Mouse (Mus musculus) cerebral cortex, adult 2 months (tissue): ENCODE data around the gene Pcgf3.

ENCODE experiments used
- WGBS: fragments of 180-500 bp; shearing (Covaris S2); methylation state at CpG from one replicate; pipeline ENCODE4 v1.1.7; 2018; 5-methylcytosine and 5-hydroxymethylcytosine counted together

The Pcgf3 gene

DNA sequence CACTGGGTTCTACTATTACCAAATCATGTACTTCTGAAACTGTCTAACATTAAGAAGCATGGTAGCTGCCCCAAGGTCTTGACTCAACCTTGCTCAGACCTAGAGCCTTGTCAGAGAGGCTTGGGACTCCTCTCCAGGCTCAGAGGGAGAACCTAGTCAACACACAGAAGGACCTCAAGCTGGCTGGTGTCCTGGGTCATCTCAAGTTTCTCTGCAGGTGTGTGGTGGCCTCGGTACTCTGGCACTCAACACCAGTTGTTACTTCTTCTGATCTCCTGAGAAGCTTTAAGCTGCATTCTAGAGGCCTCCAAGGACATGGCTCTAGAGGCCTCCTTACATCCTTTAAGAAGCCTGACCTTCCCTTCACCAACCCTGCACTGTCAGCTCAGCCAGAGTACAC is 93.0 kb downstream of the Pcgf3 start:
- 80% methylated on average over 1 of the region's 1 CpGs for WGBS
